Mouse (Mus musculus) embryonic facial prominence, embryonic 13.5 days (tissue): ENCODE results near the gene Rpl29. TPM values are rescaled to one million over a fixed set of nuclear protein-coding genes. Genes with fewer than 3 reads are reported as not detected.

Experiments used
- ATAC-seq: fragments of 200-750 bp; cut with Nextera tagmentation; 2 replicates; pipeline ENCODE4 v1.8.0; 2017; ENCODE audit warnings: low read depth; ENCODE audit not compliant: insufficient number of reproducible peaks, insufficient read depth, low FRiP score, low TSS enrichment
- H3K27ac ChIP-seq: fragments of 300-500 bp; sonication (generic); 2 replicates; pipeline ENCODE4 v1.5.1; 2015; ENCODE audit warnings: moderate library complexity, mild to moderate bottlenecking, inconsistent platforms
- H3K27me3 ChIP-seq: fragments of 300-500 bp; sonication (generic); 2 replicates; pipeline ENCODE4 v1.6.1; 2015; ENCODE audit warnings: mild to moderate bottlenecking, inconsistent platforms
- H3K36me3 ChIP-seq: fragments of 300-500 bp; sonication (generic); 2 replicates; pipeline ENCODE4 v1.6.1; 2015; ENCODE audit warnings: mild to moderate bottlenecking, inconsistent platforms
- H3K4me1 ChIP-seq: fragments of 300-500 bp; sonication (generic); 2 replicates; pipeline ENCODE4 v1.6.1; 2015; ENCODE audit warnings: inconsistent platforms
- H3K4me2 ChIP-seq: fragments of 300-500 bp; sonication (generic); 2 replicates; pipeline ENCODE4 v1.6.1; 2015; ENCODE audit warnings: moderate library complexity, mild to moderate bottlenecking, inconsistent platforms
- H3K4me3 ChIP-seq: fragments of 300-500 bp; sonication (generic); 2 replicates; pipeline ENCODE4 v1.5.1; 2015; ENCODE audit warnings: mild to moderate bottlenecking, inconsistent platforms
- H3K9ac ChIP-seq: fragments of 300-500 bp; sonication (generic); 2 replicates; pipeline ENCODE4 v1.6.1; 2015; ENCODE audit warnings: mild to moderate bottlenecking, inconsistent platforms
- H3K9me3 ChIP-seq: fragments of 300-500 bp; sonication (generic); 2 replicates; pipeline ENCODE4 v1.6.1; 2016; ENCODE audit warnings: inconsistent platforms
- whole genome bisulfite sequencing: fragments of 180-500 bp; shearing (Covaris S2); methylation state at CpG from one replicate; pipeline ENCODE4 v1.1.7; 2015; ENCODE audit warnings: mixed read lengths; 5-methylcytosine and 5-hydroxymethylcytosine counted together
- polyA plus RNA-seq: library from polyadenylated mRNA; unstranded; fragments of >200 nt; fragmentation: Nextera tagmentation; extraction: Ambion mirVana; gene quantifications from 2 replicates; pipeline ENCODE4 v1.2.1, GENCODE M21; 2015

Gene Rpl29
- 841 and 1,083 TPM in 2 replicates for polyA plus RNA-seq

GRCm38 (mm10) chr9:106429221-106430014 lies at the start of gene Rpl29:
TSS of gene Rpl29 (plus strand) at chr9:106429454.
- WGBS, result under 1% methylated on average over 55 of the region's 55 CpGs
- Histone ChIP-seq H3K4me1 (peaks cover 13% of the 10 kb centered on the region), H3K27ac (peak within 1 kb of the TSS; percentile 98), H3K27me3 (no peaks in the 10 kb centered on the region), H3K4me2 (peak within 1 kb of the TSS; percentile 78), H3K36me3 (peaks cover 37% of the 10 kb centered on the region), H3K4me3 (peak within 1 kb of the TSS; percentile 64), H3K9me3 (no peaks in the 10 kb centered on the region), H3K9ac (peak within 1 kb of the TSS; percentile 98)
- peak; percentile 87 for ATAC-seq

DNA sequence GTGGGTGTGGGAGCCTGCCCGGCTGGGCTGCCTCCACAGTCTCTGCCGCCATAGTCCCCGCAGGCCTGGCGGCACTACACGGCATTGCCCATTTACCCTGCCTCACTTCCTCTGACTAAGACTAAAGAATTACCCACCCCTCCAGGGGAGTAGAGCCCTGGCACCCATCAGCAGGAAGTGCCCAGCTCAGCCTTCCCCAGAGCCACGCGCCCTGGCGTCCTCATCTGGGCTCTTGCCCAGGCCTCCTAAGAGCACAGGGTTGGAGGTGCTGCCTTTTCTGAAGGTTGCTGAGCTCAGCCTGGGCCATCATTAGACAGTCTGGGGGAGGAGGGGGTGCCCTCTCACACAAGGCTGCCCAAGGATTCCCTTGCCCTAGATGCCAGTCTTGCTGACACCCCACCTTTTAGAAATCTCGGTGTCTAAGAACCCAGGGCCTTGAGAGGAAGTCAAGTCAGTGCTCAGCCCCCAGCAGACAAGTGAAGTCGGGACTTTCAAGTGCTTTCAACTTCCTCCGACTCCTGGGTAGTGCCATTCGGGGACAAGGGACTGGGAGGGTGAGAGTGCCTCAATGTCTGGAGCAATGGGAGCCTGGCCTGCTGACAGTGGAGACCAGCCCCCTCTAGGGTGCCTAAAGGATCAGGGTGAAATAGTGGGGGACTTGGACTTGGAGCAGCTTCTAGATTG lies 42.9 kb upstream of the Rpl29 start:
- WGBS, result 83% methylated on average over 12 of the region's 12 CpGs
- no peak for ATAC-seq

GRCm38 (mm10) chr9:106392828-106393527 lies 36.3 kb upstream of the Rpl29 start:
- peaks cover 18% of the 10 kb centered on the region for H3K4me1 ChIP-seq
- no peaks in the 10 kb centered on the region for H3K36me3 ChIP-seq
- H3K9ac ChIP-seq, result no peak overlapping the region
- H3K27me3 ChIP-seq, result no peaks in the 10 kb centered on the region
- no peak for ATAC-seq
- no peak overlapping the region for H3K4me2 ChIP-seq
- H3K27ac ChIP-seq, result no peak overlapping the region
- H3K9me3 ChIP-seq, result no peaks in the 10 kb centered on the region
- 79% methylated on average over 11 of the region's 11 CpGs for WGBS
- no peak overlapping the region for H3K4me3 ChIP-seq

More for the DNA sequence above, 42.9 kb upstream of the Rpl29 start:
- H3K27ac ChIP-seq, result no peak overlapping the region
- no peak overlapping the region for H3K4me2 ChIP-seq
- H3K36me3 ChIP-seq, result no peaks in the 10 kb centered on the region
- H3K4me3 ChIP-seq, result no peak overlapping the region
- peaks cover 28% of the 10 kb centered on the region for H3K4me1 ChIP-seq
- H3K27me3 ChIP-seq, result no peaks in the 10 kb centered on the region
- H3K9ac ChIP-seq, result no peak overlapping the region
- H3K9me3 ChIP-seq, result no peaks in the 10 kb centered on the region

GRCm38 (mm10) chr9:106393548-106393947 lies 35.7 kb upstream of the Rpl29 start:
- no peak overlapping the region for H3K4me2 ChIP-seq
- H3K4me1 ChIP-seq, result peaks cover 18% of the 10 kb centered on the region
- no peak overlapping the region for H3K27ac ChIP-seq
- ATAC-seq, result no peak
- WGBS, result 84% methylated on average over 8 of the region's 8 CpGs
- H3K4me3 ChIP-seq, result no peak overlapping the region
- no peak overlapping the region for H3K9ac ChIP-seq
- H3K9me3 ChIP-seq, result no peaks in the 10 kb centered on the region
- no peaks in the 10 kb centered on the region for H3K27me3 ChIP-seq
- H3K36me3 ChIP-seq, result no peaks in the 10 kb centered on the region

- H3K9ac ChIP-seq, result peak overlapping the region; percentile 38
- ATAC-seq, result no peak
- H3K27me3 ChIP-seq, result no peaks in the 10 kb centered on the region
- H3K9me3 ChIP-seq, result no peaks in the 10 kb centered on the region
- H3K4me1 ChIP-seq, result peaks cover 21% of the 10 kb centered on the region
- H3K4me2 ChIP-seq, result no peak overlapping the region
- H3K27ac ChIP-seq, result 0 out of 2 replicates have a peak overlapping the region, but pooled peaks have one; percentile 24
- H3K4me3 ChIP-seq, result no peak overlapping the region
- no peaks in the 10 kb centered on the region for H3K36me3 ChIP-seq
- WGBS, result 43% methylated on average over 11 of the region's 11 CpGs
These were observed 34.3 kb upstream of the Rpl29 start for GRCm38 (mm10) chr9:106394649-106395602.

- H3K4me3 ChIP-seq, result no peak overlapping the region
- ATAC-seq, result no peak
- no peak overlapping the region for H3K27ac ChIP-seq
- no peak overlapping the region for H3K4me2 ChIP-seq
- H3K4me1 ChIP-seq, result peaks cover 43% of the 10 kb centered on the region
- no peaks in the 10 kb centered on the region for H3K27me3 ChIP-seq
- 87% methylated on average over 4 of the region's 4 CpGs for WGBS
- no peaks in the 10 kb centered on the region for H3K9me3 ChIP-seq
- H3K9ac ChIP-seq, result no peak overlapping the region
- no peaks in the 10 kb centered on the region for H3K36me3 ChIP-seq
These were observed 31.5 kb upstream of the Rpl29 start for GRCm38 (mm10) chr9:106397733-106398132.

DNA sequence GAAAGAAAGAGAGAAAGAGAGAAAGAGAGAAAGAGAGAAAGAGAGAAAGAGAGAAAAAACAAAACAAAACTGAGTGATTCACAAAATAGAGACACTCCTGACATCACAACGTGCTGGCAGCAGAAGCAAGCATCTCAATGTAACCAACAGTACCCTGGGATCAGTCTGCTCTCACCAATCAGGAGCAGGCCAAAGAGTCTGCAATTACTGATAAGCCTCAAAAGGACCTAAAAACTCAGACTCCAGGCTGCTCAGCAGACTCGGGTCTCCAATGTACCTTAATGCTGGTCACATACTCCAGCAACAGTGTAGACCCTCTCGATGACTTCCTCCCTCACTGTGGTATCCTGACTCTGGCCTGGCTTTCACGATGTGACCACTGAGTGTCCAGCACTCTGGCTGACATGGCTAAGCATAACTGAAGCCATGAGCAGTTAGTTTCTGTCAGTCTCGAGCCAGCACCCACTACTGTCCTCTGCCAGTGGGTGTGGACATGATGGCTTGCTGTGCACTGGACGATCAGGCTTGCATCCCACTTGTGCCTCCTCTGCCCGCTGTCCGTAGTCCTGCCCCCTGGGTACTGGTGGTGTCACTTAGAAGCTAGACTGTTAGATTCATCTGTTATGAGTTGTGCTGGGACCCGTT lies 30.5 kb upstream of the Rpl29 start:
- ATAC-seq, result no peak
- no peaks in the 10 kb centered on the region for H3K27me3 ChIP-seq
- WGBS, result 80% methylated on average over 9 of the region's 9 CpGs
- no peak overlapping the region for H3K4me2 ChIP-seq
- no peak overlapping the region for H3K4me3 ChIP-seq
- peaks cover 45% of the 10 kb centered on the region for H3K4me1 ChIP-seq
- H3K27ac ChIP-seq, result no peak overlapping the region
- H3K36me3 ChIP-seq, result no peaks in the 10 kb centered on the region
- H3K9me3 ChIP-seq, result no peaks in the 10 kb centered on the region
- no peak overlapping the region for H3K9ac ChIP-seq

DNA sequence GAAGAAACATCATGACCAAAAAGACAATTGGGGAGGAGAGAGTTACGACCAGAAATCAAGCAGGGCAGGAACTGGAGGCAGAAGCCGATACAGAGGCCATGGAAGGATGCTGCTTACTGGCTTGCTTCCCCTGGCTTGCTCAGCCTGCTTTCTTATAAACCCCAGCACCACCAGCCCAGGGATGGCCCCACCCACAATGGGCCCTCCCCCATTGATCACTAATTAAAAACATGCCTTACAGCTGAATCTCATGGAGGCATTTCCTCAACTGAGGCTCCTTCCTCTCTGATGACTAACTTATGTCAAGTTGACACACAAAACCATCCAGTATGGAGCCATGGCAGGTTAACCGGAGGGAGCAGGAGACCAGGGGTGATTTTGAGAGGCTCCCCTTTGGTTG lies 29.4 kb upstream of the Rpl29 start:
- Histone ChIP-seq H3K9ac (no peak overlapping the region), H3K4me1 (peaks cover 35% of the 10 kb centered on the region)
- 55% methylated on average over 3 of the region's 3 CpGs for WGBS

DNA sequence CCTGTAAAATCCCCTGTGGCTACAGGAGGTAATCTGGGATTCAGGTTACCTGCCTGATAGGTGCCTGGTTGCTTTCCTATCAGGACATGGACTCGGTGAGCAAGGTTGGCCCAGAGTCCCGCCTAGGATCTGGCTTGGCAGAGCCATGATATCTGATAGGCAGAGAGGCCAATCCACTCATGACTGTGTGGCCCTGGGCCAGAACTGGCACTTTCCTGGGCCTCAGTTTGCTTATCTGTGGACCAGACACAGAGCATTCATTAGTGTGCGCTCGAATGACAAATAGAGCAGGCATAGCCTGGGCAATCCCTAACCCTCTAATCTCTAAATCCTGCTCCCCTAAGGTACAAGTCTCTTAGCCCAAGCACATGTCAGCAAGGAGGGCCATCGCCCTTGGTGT lies 27.1 kb upstream of the Rpl29 start:
- Histone ChIP-seq H3K27me3 (no peaks in the 10 kb centered on the region), H3K4me1 (peaks cover 40% of the 10 kb centered on the region), H3K9me3 (no peaks in the 10 kb centered on the region), H3K4me3 (no peak overlapping the region), H3K27ac (no peak overlapping the region), H3K36me3 (no peaks in the 10 kb centered on the region), H3K4me2 (no peak overlapping the region), H3K9ac (no peak overlapping the region)
- WGBS, result 81% methylated on average over 5 of the region's 5 CpGs
- no peak for ATAC-seq

More for the DNA sequence above, 29.4 kb upstream of the Rpl29 start:
- ATAC-seq, result no peak
- H3K27me3 ChIP-seq, result no peaks in the 10 kb centered on the region
- no peak overlapping the region for H3K4me2 ChIP-seq
- H3K36me3 ChIP-seq, result no peaks in the 10 kb centered on the region
- no peak overlapping the region for H3K27ac ChIP-seq
- no peaks in the 10 kb centered on the region for H3K9me3 ChIP-seq
- H3K4me3 ChIP-seq, result no peak overlapping the region

DNA sequence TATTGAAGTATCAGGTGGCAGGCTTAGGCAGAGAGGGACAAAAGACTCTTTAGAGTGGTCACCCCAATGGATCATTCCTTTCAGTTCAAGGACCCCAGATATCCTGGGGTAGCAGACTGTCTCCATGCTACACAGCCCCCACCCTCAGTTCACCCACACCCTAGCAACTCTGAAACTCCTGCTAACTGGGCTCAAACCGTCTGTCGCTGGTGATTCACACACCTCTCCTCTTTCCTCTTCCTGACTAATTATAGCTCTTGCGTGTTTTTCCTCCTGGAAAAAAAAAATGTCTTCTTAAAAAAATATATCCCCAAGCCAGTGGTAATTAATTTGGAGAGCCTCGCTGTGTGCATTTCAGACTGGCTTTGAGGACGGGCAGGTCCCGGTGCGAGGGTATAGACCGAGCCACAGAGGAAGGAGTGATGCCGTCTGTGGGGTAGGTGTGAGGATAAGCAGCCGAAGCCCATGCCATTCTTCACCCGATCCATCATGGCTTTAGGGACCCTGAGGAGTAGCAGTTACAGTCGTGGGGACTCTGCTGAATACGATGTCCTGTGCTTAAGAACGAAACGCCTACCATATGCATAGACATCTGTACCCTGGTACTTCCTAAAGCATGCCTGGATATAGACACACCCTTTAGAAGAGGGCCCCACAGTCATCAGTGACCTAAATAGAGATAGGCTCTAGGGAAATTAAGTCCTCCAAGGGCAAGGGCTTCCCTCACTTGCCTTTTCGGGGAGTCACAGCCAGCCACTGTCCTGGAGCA lies 26.5 kb upstream of the Rpl29 start:
- Histone ChIP-seq H3K4me2 (no peak overlapping the region), H3K27ac (no peak overlapping the region), H3K36me3 (no peaks in the 10 kb centered on the region), H3K4me3 (no peak overlapping the region), H3K4me1 (peaks cover 40% of the 10 kb centered on the region), H3K27me3 (no peaks in the 10 kb centered on the region), H3K9ac (no peak overlapping the region), H3K9me3 (no peaks in the 10 kb centered on the region)
- 67% methylated on average over 16 of the region's 16 CpGs for WGBS
- ATAC-seq, result no peak
